Mouse (Mus musculus): ENCODE measurements at regions not wholly inside any gene's neighbourhood (a gene's known extent, or its start where the extent isn't known, plus 50 kb on each side); places are given as distances from the start of the nearest gene placed in this dataset.

DNA sequence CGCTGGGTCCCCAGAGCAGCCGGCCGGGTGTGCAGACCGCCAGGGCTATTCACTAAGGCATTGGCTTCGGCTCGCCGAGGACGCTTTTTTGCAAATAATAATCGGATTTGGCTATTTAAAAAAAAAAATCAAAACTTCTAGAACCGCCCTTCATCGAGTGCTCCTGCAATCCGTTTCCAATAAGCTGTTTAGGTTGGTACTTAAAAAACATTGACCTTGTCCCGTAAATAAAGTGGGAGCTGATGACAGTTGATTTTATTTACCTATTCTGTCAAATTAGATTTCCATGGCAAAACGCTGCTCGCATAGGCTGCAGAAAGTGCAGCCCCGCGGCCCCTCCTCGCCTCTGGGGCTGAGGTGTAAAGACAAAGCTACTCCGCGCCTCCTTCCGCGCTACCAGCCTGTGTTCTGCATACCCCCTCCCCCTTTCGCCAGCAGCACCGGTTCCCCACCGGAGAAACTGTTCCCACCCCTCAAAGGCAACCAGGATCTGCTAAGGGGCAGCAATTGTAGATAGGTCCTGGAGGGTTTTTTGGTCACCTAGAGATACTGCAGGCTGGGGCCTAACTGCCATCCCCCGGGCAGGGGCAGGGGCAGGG lies 78.0 kb upstream of the Tbca start:
- ATAC-seq (ENCODE audit: low FRiP score, low TSS enrichment): no peak
- TF ChIP-seq EP300 (optimal IDR thresholded peaks at IDR 0.05): no peak
- no peak for TF ChIP-seq CTCF (IDR thresholded peaks at IDR 0.05; ENCODE audit: low read depth)
- Histone ChIP-seq H3K9ac (ENCODE audit: low read length) (no peak overlapping the region), H3K4me2 (replicated peaks; ENCODE audit: low read depth) (peak overlapping the region; percentile 48), H3K27me3 (ENCODE audit: control insufficient read depth, insufficient read depth, low read length) (peaks cover 12% of the 10 kb centered on the region), H3K36me3 (ENCODE audit: control insufficient read depth, insufficient read depth, low read length) (no peaks in the 10 kb centered on the region), H3K4me1 (replicated peaks; ENCODE audit: control insufficient read depth, insufficient read depth) (peaks cover 4% of the 10 kb centered on the region; the same call in 1 of the 2 replicates), H3K9me3 (ENCODE audit: control insufficient read depth, low read length) (no peaks in the 10 kb centered on the region), H3K27ac (replicated peaks) (no peak overlapping the region), H3K4me3 (ENCODE audit: low read depth, low read length) (peak overlapping the region; percentile 31)
- WGBS: 2% methylated on average over 25 of the region's 26 CpGs
- DNase-seq (ENCODE audit: low spot score): no peak

DNA sequence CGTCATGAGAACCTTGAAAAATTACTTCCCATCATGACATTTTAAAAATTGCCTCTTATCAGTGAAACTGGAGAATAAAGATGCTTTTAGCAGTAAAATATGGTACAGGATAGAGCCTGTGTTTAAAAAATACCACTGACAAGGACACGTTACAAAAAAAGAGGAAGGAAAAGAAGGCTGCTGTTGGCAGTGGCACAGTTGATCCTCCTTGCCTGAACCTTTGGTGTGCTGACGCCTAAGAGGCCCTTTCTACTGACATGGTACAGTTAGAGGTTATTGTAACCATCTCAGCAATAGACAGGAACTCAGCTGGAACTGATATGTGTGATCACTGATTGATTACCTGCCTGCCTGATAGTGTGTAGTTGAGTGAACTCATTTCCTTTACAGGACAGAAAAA lies 75.3 kb upstream of the Tbca start:
- H3K36me3 ChIP-seq (ENCODE audit: control insufficient read depth, insufficient read depth, low read length): no peaks in the 10 kb centered on the region
- WGBS: 60% methylated on average over 3 of the region's 3 CpGs
- H3K4me1 ChIP-seq (replicated peaks; ENCODE audit: control insufficient read depth, insufficient read depth): peaks cover 4% of the 10 kb centered on the region; the same call in 1 of the 2 replicates
- peaks cover 8% of the 10 kb centered on the region for H3K27me3 ChIP-seq (ENCODE audit: control insufficient read depth, insufficient read depth, low read length)
- no peak for ATAC-seq (ENCODE audit: low FRiP score, low TSS enrichment)
- H3K9me3 ChIP-seq (ENCODE audit: control insufficient read depth, low read length): no peaks in the 10 kb centered on the region
- no peak for DNase-seq (ENCODE audit: low spot score)
- TF ChIP-seq EP300 (optimal IDR thresholded peaks at IDR 0.05): no peak
- TF ChIP-seq CTCF (IDR thresholded peaks at IDR 0.05; ENCODE audit: low read depth): no peak
- H3K9ac ChIP-seq (ENCODE audit: low read length): no peak overlapping the region
- no peak overlapping the region for H3K4me3 ChIP-seq (ENCODE audit: low read depth, low read length)
- H3K27ac ChIP-seq (replicated peaks): no peak overlapping the region
- H3K4me2 ChIP-seq (replicated peaks; ENCODE audit: low read depth): no peak overlapping the region

DNA sequence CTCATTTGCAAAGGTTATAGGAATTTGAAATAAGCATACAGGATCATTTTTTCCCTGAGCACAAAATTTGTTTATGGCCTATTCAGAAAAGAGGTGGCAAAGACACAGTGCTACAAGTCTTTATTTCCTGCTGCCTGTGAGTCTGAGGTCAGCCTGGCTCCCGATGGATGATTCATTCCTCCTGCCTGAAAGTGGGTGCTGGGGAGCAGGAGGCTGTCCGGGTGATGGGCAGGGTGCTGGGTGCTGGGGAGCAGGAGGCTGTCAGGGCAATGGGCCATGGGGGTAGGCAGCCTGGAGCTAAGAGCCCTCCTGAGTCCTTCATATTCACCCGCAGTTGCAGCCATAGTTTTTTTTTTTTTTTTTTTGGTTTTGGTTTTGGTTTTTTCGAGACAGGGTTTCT lies 67.1 kb upstream of the Tbca start:
- Histone ChIP-seq H3K9me3 (ENCODE audit: control insufficient read depth, low read length) (no peaks in the 10 kb centered on the region), H3K9ac (ENCODE audit: low read length) (no peak overlapping the region), H3K27me3 (ENCODE audit: control insufficient read depth, insufficient read depth, low read length) (no peaks in the 10 kb centered on the region), H3K27ac (replicated peaks) (no peak overlapping the region), H3K4me2 (replicated peaks; ENCODE audit: low read depth) (no peak overlapping the region), H3K36me3 (ENCODE audit: control insufficient read depth, insufficient read depth, low read length) (no peaks in the 10 kb centered on the region), H3K4me3 (ENCODE audit: low read depth, low read length) (no peak overlapping the region), H3K4me1 (replicated peaks; ENCODE audit: control insufficient read depth, insufficient read depth) (no peaks in the 10 kb centered on the region)
- DNase-seq (ENCODE audit: low spot score): no peak
- ATAC-seq (ENCODE audit: low FRiP score, low TSS enrichment): no peak
- TF ChIP-seq EP300 (optimal IDR thresholded peaks at IDR 0.05) (no peak), CTCF (IDR thresholded peaks at IDR 0.05; ENCODE audit: low read depth) (no peak)
- 74% methylated on average over 4 of the region's 4 CpGs for WGBS

All from stomach, postnatal 0 days (tissue).